Mouse (Mus musculus) myocyte (in vitro differentiated cells): ENCODE results near the gene Fanca. TPM values are rescaled to one million over a fixed set of nuclear protein-coding genes. Genes with fewer than 3 reads are reported as not detected.

Experiments used
- H3K27me3 ChIP-seq: one replicate; pipeline ENCODE4 v1.6.1; 2011; ENCODE audit not compliant: control insufficient read depth, insufficient read depth, insufficient read length
- H3K36me3 ChIP-seq: one replicate; pipeline ENCODE4 v1.6.1; 2011; ENCODE audit not compliant: control insufficient read depth, insufficient read depth
- H3K4me2 ChIP-seq: one replicate; pipeline ENCODE4 v1.6.1; 2011; ENCODE audit warnings: low read depth, control low read depth
- H3K4me3 ChIP-seq: one replicate; pipeline ENCODE4 v1.5.1; 2011; ENCODE audit warnings: mild to moderate bottlenecking, control low read depth, moderate library complexity
- H3K79me2 ChIP-seq: one replicate; pipeline ENCODE4 v1.6.1; 2011; ENCODE audit not compliant: control insufficient read depth, insufficient read depth
- H3ac ChIP-seq: one replicate; pipeline ENCODE4 v1.6.1; 2011; ENCODE audit not compliant: control insufficient read depth, insufficient read length
- CEBPB ChIP-seq: IDR thresholded peaks from 2 replicates; pipeline ENCODE4 v1.6.1; 2011; ENCODE audit warnings: mild to moderate bottlenecking, moderate library complexity; ENCODE audit not compliant: poor library complexity, insufficient read depth, severe bottlenecking
- E2F4 ChIP-seq: IDR thresholded peaks from one replicate; pipeline ENCODE4 v1.6.1; 2011; ENCODE audit warnings: mild to moderate bottlenecking, control low read depth, moderate library complexity; ENCODE audit not compliant: insufficient read depth
- MAX ChIP-seq: IDR thresholded peaks from one replicate; pipeline ENCODE4 v1.6.1; 2011; ENCODE audit warnings: low read depth, mild to moderate bottlenecking, control low read depth
- MYOD1 ChIP-seq, 3 experiments: IDR thresholded peaks; one replicate each; pipeline ENCODE4 v1.6.1; 2011; ENCODE audit warnings: control low read depth in 2 of 3, low read depth in 2 of 3, mild to moderate bottlenecking in 2 of 3, moderate library complexity in 1 of 3; ENCODE audit not compliant: insufficient read length in 2 of 3, control insufficient read depth in 1 of 3
- MYOG ChIP-seq, 3 experiments: IDR thresholded peaks; one replicate each; pipeline ENCODE4 v1.6.1; 2011; ENCODE audit warnings: control low read depth in 2 of 3, low read depth in 2 of 3, mild to moderate bottlenecking in 2 of 3; ENCODE audit not compliant: insufficient read length in 2 of 3, control insufficient read depth in 1 of 3, insufficient read depth in 1 of 3
- POLR2A ChIP-seq: IDR thresholded peaks from one replicate; pipeline ENCODE4 v1.6.1; 2011; ENCODE audit warnings: low read depth, mild to moderate bottlenecking, control low read depth, moderate library complexity; ENCODE audit not compliant: insufficient read length
- POLR2AphosphoS2 ChIP-seq: IDR thresholded peaks from one replicate; pipeline ENCODE4 v1.6.1; 2011; ENCODE audit warnings: low read depth, control low read depth; ENCODE audit not compliant: insufficient read length
- REST ChIP-seq: IDR thresholded peaks from one replicate; pipeline ENCODE4 v1.6.1; 2011; ENCODE audit warnings: mild to moderate bottlenecking, control low read depth, moderate library complexity; ENCODE audit not compliant: insufficient read depth, insufficient read length
- SRF ChIP-seq: IDR thresholded peaks from one replicate; pipeline ENCODE4 v1.6.1; 2011; ENCODE audit warnings: low read depth; ENCODE audit not compliant: control insufficient read depth, insufficient read length
- TCF12 ChIP-seq: IDR thresholded peaks from one replicate; pipeline ENCODE4 v1.6.1; 2011; ENCODE audit warnings: mild to moderate bottlenecking, control low read depth; ENCODE audit not compliant: poor library complexity, insufficient read depth, severe bottlenecking
- TCF3 ChIP-seq: IDR thresholded peaks from one replicate; pipeline ENCODE4 v1.6.1; 2011; ENCODE audit warnings: low read depth, control low read depth; ENCODE audit not compliant: insufficient read length
- USF1 ChIP-seq: IDR thresholded peaks from one replicate; pipeline ENCODE4 v1.6.1; 2011; ENCODE audit warnings: low read depth, mild to moderate bottlenecking, control low read depth, moderate library complexity
- polyA plus RNA-seq: library from polyadenylated mRNA; unstranded; fragments of >200 nt; fragmentation: generic; extraction: Trizol; gene quantifications from one replicate; pipeline ENCODE4 v1.2.1, GENCODE M21; 2012; ENCODE audit warnings: missing spikeins

Gene Fanca
- polyA plus RNA-seq, 1 experiment, result 4.0 TPM

DNA sequence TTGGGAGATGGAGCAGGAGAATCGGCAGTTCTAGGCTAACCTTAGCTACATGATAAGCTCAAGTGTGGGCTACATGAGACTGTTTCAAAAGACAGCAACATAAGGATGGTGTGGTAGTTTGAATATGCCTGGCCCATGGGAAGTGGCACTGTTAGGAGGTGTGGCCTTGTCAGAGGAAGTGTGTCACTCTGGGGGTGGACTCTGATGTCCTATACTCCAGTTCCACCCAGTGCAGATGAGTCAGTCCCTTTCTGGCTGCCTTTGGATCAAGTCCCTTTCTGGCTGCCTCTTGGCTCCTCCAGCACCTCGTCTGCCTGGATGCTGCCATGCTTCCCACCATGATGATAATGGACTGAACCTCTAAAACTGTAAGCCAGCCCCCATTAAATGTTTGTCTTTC is 25.6 kb downstream of the Fanca start:
- H3K4me2 ChIP-seq, result no peak overlapping the region
- no peak overlapping the region for H3K4me3 ChIP-seq
- no peaks in the 10 kb centered on the region for H3K36me3 ChIP-seq
- TF ChIP-seq MYOG (IDR thresholded peaks at IDR 0.05; ENCODE audit: control insufficient read depth in 1 of 3, insufficient read depth in 1 of 3, insufficient read length in 2 of 3, low read depth in 2 of 3), result no peak
- TF ChIP-seq MYOD1 (IDR thresholded peaks at IDR 0.05; ENCODE audit: control insufficient read depth in 1 of 3, insufficient read length in 2 of 3, low read depth in 2 of 3), result no peak
- no peak for TF ChIP-seq POLR2A
- no peak for TF ChIP-seq SRF
- no peak for TF ChIP-seq REST
- no peak for TF ChIP-seq MAX
- TF ChIP-seq USF1, result no peak
- TF ChIP-seq CEBPB, result no peak
- TF ChIP-seq E2F4, result no peak
- TF ChIP-seq POLR2AphosphoS2, result no peak
- no peak for TF ChIP-seq TCF12
- TF ChIP-seq TCF3, result no peak
- H3K27me3 ChIP-seq, result no peaks in the 10 kb centered on the region
- no peak overlapping the region for H3ac ChIP-seq
- H3K79me2 ChIP-seq, result no peaks in the 10 kb centered on the region

- Histone ChIP-seq H3K27me3 (no peaks in the 10 kb centered on the region), H3K36me3 (no peaks in the 10 kb centered on the region), H3K79me2 (no peaks in the 10 kb centered on the region), H3K4me2 (no peak overlapping the region), H3ac (no peak overlapping the region), H3K4me3 (no peak overlapping the region)
- TF ChIP-seq MYOD1 (IDR thresholded peaks at IDR 0.05; ENCODE audit: control insufficient read depth in 1 of 3, insufficient read length in 2 of 3, low read depth in 2 of 3) (no peak), TCF3 (no peak), TCF12 (no peak), POLR2A (no peak), USF1 (no peak), MYOG (IDR thresholded peaks at IDR 0.05; ENCODE audit: control insufficient read depth in 1 of 3, insufficient read depth in 1 of 3, insufficient read length in 2 of 3, low read depth in 2 of 3) (no peak)
Observed at GRCm38 (mm10) chr8:123292281-123292680, 26.1 kb downstream of the Fanca start.

DNA sequence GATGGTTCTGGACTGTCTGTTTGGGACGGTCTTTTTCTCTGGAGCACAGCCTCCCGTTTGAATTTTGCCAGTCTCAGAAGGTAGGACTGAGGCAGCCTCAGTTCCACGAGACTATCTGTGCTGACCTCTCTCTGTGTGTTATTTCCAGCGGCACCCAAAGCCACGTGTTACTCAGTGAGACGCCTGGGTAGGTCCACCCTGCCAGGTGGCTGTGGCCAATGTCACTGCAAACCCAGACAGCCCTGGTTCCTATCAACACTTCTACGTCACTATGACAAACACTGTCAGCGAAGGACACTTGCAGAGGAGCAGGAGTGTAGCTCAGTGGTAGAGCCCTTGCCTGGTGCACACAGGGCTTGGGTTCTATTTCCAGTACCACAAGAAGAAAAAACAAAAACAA is 26.7 kb downstream of the Fanca start:
- no peak for TF ChIP-seq REST
- no peak for TF ChIP-seq MYOG (IDR thresholded peaks at IDR 0.05; ENCODE audit: control insufficient read depth in 1 of 3, insufficient read depth in 1 of 3, insufficient read length in 2 of 3, low read depth in 2 of 3)
- TF ChIP-seq SRF, result no peak
- TF ChIP-seq CEBPB, result no peak
- no peak for TF ChIP-seq POLR2A
- no peak for TF ChIP-seq TCF12
- H3ac ChIP-seq, result no peak overlapping the region
- H3K4me3 ChIP-seq, result no peak overlapping the region
- no peak overlapping the region for H3K4me2 ChIP-seq
- no peaks in the 10 kb centered on the region for H3K27me3 ChIP-seq
- no peaks in the 10 kb centered on the region for H3K36me3 ChIP-seq
- H3K79me2 ChIP-seq, result no peaks in the 10 kb centered on the region

GRCm38 (mm10) chr8:123290679-123291078 is 27.7 kb downstream of the Fanca start:
- no peak overlapping the region for H3K4me3 ChIP-seq
- H3ac ChIP-seq, result no peak overlapping the region
- H3K27me3 ChIP-seq, result no peaks in the 10 kb centered on the region
- H3K79me2 ChIP-seq, result no peaks in the 10 kb centered on the region
- no peak overlapping the region for H3K4me2 ChIP-seq
- H3K36me3 ChIP-seq, result no peaks in the 10 kb centered on the region
- TF ChIP-seq SRF (no peak), E2F4 (no peak), MYOG (IDR thresholded peaks at IDR 0.05; ENCODE audit: control insufficient read depth in 1 of 3, insufficient read depth in 1 of 3, insufficient read length in 2 of 3, low read depth in 2 of 3) (no peak), CEBPB (no peak), POLR2AphosphoS2 (no peak), POLR2A (no peak), MYOD1 (IDR thresholded peaks at IDR 0.05; ENCODE audit: control insufficient read depth in 1 of 3, insufficient read length in 2 of 3, low read depth in 2 of 3) (no peak), REST (no peak), USF1 (no peak), TCF12 (no peak), MAX (no peak)

DNA sequence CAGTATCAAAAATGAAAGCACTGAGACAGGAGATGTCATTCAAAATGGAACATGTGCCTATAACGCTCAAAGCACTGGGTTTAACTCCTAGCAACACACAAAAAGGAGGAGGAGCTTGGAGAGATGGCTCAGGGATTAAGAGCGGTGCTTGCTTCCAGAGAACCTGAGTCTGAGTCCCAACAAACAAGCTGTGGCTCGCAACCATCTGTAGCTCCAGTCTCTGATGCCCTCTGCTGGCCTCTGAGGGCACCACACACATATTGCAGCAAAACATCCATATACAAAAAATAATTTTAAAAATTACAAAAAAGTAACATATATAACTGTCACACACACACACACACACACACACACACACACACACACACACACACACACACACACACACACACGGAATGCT is 28.2 kb downstream of the Fanca start:
- no peak overlapping the region for H3K4me2 ChIP-seq
- TF ChIP-seq SRF (no peak), TCF3 (no peak), TCF12 (no peak), MYOD1 (IDR thresholded peaks at IDR 0.05; ENCODE audit: control insufficient read depth in 1 of 3, insufficient read length in 2 of 3, low read depth in 2 of 3) (no peak), POLR2AphosphoS2 (no peak), POLR2A (no peak), MAX (no peak), CEBPB (no peak), E2F4 (no peak), MYOG (IDR thresholded peaks at IDR 0.05; ENCODE audit: control insufficient read depth in 1 of 3, insufficient read depth in 1 of 3, insufficient read length in 2 of 3, low read depth in 2 of 3) (no peak), REST (no peak), USF1 (no peak)
- H3K36me3 ChIP-seq, result no peaks in the 10 kb centered on the region
- H3K27me3 ChIP-seq, result no peaks in the 10 kb centered on the region
- H3ac ChIP-seq, result no peak overlapping the region
- no peaks in the 10 kb centered on the region for H3K79me2 ChIP-seq
- H3K4me3 ChIP-seq, result no peak overlapping the region
